Mouse (Mus musculus) adrenal gland, postnatal 36 days (tissue): ENCODE measurements around the gene Mill2. TPM values are rescaled to one million over a fixed set of nuclear protein-coding genes. Genes with fewer than 3 reads are reported as not detected.

Experiments used
- DNase-seq, 2 experiments: peaks; one replicate each; pipeline ENCODE4 v3.0.0; 2021; ENCODE audit warnings: mixed read lengths in 1 of 2
- total RNA-seq, 2 experiments: library from RNA; stranded (reverse); gene quantifications; 2 replicates each; pipeline ENCODE4 v1.2.3; 2021

The Mill2 gene
- total RNA-seq, 2 experiments from 2014 or later: 5.4 to 7.2 TPM

DNA sequence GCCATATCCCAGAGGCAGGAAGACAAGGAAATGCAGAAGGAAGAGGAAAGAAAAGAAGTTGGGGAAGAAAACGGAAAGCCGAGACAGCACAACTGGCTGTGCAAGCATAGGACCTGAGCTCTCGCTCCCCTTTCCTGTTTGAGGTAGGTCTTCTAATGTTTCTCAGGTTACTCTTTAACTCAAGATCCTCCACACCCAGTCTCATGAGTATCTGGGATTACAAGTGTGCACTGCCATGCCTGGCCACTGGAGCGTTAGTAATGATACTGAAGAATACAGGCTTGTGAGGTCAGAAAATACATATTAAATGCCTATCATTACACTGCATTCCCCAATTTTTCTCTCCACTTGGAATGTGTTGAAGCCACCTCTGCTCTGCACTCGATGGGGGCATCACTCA is 35.6 kb downstream of the Mill2 start:
- DNase-seq: no peak

DNA sequence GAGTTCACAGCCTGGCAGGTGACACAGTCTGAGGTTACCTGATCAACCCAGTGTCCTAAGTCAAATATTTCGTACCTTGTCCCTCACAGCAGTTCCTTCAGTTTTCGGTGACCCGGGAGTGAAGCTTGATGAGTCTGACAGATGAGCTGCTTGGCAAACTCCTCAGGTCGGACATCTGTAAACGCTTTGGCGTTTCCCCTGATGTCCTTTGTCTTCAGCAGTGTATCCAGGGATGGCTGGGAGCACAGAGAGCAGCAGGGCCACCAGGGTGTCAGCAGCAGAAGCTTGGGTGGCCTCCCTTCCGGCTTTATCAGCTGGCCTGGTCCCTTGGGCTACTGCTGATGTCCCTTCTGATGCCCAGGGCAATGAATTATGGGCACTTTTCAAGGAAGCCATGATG is 38.9 kb downstream of the Mill2 start:
- DNase-seq: no peak

DNA sequence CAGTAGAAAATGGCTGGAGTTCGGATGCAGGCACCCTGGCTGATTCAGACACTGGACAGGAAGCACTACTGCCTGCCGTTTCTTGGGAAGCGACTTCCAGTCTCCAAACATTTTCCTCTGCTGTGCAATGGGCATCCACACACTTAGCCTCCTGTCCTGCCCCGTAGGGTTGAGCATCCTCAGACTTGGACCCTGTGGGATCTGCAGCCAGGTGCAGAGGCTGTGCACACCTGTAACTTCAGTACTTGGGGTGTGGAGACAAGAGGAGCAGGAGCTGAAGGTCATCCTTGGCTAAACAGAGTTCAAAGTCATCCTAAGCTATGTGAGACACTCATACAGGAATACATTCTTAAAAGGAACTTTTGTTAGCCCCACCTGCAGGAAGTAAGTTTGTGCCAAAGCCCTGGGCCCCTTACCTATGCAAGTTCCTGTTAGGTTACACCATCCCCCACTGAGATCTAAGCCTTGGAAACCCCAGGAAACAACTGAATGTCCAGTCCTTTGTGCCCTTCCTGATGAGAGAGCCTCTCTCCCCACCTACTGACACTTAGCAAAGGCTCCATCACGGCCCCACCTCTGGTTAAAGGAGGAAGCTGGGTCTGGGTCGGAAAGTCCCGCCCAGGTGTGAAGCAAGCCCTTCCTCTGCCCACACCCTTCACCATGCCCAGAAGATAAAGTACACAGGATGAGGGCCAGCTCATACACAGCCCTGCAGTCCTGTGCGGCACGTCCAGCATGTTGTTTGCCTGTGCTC is 44.4 kb downstream of the Mill2 start:
- no peak for DNase-seq

DNA sequence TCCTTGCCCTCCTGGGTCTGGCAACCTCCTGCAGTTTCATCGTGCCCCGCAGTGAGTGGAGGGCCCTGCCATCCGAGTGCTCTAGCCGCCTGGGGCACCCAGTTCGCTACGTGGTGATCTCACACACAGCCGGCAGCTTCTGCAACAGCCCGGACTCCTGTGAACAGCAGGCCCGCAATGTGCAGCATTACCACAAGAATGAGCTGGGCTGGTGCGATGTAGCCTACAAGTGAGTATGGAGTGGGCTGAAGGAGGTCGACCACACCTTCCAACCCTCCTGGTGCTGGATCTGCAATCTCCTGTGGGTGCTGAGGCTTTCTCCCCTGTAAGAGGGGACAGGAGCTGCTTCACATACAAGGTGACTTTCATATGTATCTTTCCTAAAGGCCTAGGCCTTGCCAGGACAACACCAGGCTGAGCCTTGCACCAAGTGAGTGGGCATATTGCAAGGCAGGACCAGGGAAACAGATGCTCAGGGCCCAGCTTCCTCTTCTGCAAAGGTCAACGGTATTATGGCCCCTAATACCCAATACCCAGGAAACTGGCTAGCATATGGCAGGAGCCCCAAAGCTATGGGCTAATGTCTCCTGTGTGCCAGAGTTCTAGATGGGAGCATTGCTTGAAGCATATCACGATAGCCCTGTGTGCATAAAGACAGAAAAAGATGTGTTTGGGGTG is 45.1 kb downstream of the Mill2 start:
- no peak for DNase-seq

DNA sequence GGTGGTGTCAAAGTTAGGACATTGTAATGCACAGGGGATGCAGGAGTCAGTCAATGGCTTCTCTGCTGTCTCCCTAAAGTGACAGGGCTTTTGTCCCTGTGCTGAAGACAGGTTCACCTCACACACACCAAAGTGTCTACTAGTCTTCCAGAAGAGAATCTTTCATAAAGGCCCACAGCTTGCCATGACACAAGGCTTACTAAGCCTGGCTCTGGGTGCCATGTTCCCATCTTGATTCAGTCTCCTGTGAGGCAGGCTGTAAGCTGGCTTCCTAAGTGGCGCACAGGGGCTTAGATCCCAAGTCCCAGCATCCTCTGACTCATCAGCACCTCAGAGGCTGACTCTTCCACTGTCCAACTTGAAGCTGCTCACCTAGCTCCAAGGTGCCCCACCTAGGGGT is 47.2 kb downstream of the Mill2 start:
- DNase-seq: no peak

DNA sequence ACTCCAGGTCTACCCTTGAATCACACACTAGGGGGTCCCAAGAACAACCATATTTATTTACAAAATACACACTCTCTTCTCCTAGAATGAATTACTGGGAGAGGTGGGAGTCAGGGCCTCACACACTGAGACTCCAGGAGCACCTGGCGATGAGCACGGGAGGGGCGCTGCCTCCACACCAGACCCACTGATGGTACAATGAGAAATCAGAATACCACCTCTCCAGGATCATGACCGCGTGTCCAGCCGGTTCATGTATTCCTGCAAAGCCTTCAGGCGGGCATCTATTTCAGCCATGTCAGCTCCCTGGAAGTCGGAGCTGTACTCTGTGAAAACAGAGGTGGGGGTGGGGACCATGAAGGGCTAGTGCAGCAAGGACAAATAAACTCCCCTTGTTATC is 51.1 kb downstream of the Mill2 start:
- DNase-seq: no peak

DNA sequence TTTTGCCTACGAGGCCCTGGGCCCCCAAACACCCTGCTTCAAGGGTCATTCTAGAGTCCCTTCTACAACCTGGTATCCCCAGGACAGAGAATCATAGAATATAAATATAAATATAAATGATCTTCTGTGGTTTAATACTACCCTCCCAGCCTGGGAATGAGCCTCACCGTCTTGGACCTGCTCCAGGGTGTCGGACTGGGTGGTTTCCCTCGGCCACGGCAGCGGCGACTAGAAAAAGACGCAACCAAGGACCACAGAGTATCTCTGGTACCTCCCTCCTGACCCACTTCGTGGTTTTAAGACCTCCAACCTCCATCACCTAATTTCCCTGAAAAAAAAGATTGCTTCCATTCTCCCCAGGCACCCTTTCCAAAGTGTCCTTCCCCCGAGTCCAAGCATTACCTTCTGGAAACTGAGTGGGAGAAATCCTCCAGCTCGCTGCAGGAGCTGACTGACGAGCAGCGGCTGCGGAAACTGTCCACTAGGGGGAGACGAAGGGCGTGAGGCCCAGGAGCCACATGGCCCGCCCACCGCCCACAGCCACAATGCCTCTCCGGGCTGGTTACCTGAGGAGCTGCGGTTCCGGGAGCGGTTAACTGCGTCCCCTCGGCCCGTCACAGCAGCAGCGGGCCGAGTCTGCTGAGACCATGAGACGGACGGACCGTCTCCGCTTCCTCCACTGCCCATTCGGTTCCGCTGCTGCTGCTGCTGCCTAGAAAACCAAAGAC is 52.3 kb downstream of the Mill2 start:
- peak; percentile 89 to 92 for DNase-seq

DNA sequence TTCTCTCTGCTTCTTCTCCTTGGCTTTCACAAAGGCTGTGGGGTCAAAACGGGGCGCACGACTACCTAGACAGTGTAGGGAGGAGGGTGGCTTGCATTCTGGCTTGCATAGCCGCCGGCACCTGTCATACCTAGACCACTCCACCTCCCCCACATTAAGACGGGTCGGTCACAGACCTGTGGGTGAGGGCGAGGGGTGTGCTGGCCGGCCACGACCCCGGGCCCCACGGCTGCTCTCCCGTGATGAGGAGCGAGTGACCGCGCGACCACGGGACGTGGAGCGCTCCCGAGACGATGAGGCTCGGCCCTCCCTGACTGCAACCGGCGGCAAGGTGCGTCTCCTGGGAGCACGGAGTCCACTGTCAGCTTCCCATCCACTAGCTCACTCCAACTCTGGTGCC is 53.2 kb downstream of the Mill2 start:
- DNase-seq: no peak

DNA sequence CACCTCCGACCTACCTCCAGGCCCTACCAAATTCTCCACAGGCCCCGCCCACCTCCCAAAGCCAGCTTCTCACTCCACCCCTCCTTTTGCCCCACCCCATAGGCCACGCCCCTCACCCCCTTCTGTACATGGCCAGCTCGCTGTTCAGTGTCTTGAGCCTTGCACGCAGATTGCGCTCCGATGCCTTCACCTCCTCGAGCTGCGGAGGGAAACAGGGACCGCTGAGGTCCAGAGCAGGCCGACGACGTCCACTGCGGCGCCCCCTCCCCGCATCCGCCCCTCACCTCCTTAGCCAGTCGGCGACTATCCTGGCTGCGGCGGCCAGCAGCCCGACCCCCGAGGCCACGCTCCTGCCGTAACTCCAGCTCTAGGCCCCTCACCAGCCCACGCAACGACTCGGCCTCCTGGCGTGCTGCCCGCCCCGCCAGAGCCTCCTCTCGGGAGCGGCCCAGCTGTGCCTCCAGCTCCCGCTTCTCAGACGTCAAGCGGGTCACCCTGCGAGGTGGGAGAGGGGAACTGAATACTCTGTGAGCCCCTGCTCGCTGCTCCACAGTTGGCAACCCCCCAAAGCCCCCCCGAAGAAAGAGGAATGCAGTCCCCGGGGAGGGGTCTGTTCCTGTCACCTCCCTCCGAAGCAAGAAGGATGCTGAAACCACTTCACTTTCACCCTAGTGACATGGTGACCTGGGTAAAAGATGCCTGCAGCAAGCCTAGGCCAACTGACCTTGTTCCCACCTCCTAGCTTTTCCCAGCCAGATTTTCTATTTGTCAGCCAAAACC is 54.1 kb downstream of the Mill2 start:
- DNase-seq: peak; percentile 75 to 89

DNA sequence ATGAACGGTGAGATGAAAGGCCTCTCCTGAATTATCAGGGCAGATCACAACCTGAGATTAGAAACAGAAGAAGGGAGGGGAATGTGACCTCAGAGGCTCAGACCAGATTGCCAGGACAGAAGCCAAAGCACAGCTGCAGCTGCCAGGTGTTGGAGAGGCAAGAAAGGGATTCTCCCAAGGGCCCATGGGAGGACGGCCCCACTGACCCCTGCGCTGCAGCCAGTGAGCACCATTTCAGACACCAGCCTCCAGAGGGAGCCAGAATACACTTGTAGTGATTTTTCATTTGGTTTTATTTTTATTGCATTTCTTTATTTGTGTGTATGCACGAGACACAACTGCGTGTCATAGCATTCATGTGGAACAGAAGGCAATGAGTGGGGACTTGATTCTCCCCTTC is 56.8 kb downstream of the Mill2 start:
- DNase-seq: peak; percentile 32 to 68

DNA sequence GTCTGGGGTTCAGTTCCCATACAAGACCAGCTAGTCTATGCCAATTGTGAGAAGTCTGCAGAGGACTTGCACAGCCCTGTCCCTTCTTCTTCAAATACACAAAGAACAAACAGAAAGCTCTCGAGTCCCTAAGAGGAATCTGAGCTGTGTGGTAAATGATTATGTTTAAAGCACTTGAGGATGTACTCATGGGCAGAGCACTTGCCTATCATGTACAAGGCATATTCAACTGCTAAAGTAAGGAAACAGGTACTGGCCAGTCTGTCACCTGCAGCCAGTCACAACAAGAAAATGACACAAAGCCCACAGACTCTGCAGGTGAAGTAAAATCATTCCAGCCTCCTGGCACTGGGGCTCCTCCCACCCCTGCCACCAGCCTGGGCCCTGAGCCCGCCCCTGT is 60.7 kb downstream of the Mill2 start:
- DNase-seq: no peak

DNA sequence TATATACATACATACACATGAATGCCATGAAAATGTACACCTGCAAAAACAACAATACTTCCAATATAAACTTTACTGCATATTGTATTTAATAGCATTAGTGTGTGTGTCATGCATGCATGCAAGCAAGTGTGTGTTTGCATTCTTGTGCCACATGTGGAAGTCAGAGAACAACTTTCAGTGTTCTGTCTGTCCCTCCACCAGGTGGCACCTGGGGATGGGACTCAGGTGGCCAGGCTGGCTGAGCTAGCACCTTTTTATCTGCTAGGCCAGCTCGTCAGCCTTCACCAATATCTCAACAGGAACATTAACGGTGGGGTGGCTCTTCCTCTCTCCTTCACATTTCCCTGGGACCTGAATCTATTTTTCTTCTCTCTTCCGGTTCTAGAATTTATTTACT is 62.7 kb downstream of the Mill2 start:
- no peak for DNase-seq

DNA sequence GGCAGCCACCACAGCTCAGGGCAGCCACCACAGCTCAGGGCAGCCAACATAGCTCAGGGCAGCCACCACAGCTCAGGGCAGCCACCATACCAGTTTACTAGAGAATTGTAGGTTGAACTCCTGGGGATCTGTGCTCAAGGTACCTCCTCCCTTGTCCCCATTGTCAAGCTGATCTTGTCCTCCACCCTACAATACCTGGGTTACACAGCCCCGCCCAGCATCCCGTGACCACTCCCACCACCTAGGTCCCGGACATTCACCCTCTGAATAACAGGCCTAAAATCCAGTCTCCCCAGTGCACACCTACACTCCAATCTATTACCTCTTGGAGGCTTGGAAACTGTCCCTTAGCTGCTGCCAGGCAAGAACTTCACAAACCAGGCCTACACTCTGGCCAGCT is 65.2 kb downstream of the Mill2 start:
- DNase-seq: no peak

DNA sequence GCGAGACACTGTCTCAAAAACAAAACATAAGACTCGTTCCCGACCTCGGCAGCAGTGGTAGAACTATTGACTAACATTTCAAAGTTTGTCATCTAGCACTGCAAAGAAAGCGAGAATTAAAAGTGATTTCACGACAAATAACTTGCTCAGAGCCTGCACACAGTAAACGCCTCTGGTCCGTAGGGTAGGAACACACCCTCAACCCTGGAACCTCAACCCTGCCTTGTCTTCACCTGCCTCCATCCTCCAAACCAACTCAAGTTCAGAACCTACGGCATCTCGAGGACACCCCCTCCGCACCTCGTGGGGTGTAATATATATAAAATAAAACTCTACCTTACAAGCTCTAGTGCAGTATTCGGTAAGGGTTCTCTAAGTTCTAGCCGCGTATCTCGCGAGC is 70.0 kb downstream of the Mill2 start:
- no peak for DNase-seq

DNA sequence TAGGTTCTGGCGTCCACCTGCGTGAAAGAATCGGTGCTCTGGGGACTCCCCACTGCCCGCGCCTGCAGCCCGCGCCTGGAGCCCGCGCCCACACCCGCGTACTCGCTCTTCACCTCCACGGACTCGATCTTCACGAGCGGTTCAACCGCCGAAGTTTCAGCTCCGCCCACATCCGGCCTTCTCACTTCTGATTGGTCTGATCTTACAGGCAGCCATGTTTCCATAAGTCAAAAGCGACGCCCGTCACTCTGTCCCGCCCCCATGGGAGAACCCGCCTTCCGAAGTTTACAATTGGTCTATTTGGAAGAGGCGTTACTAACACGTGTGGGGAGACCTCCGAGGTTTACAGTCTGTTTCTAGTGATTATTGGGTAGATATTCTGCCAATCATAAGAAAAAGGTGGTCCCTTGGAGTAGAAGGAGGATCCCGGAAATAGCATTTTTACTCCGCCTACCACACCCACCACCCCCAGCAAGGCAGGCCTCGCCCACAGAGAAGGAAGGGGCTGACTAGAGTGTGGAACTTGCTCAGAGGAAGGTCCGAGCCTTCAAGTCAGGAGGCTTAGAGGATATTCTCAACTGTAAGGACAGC is 70.6 kb downstream of the Mill2 start, which contains the start of gene Ccdc61:
Ccdc61 (minus strand) TSS at position 175 of the 591 bp plus-strand sequence.
- peak; percentile 94 to 96 for DNase-seq

Other genes starting within 250 kb of the Mill2 start
- gene Psg23, start 223.5 kb upstream of the Mill2 start, total RNA-seq: not detected
- gene Psg21, start 183.2 kb upstream of the Mill2 start, total RNA-seq: not detected
- gene Psg20, start 153.8 kb upstream of the Mill2 start, total RNA-seq: not detected
- not detected for gene Psg22, start 121.9 kb upstream of the Mill2 start, total RNA-seq
- not detected for gene Psg19, start 41.4 kb upstream of the Mill2 start, total RNA-seq
- gene Psg17, start 18.4 kb upstream of the Mill2 start, total RNA-seq: not detected
- 1 to 10 TPM in 1 of 2 experiments, under 1 TPM in 1; 0.56 to 1.3 TPM for gene Pglyrp1, start 31.4 kb downstream of the Mill2 start, total RNA-seq
- gene Ccdc61, start 70.4 kb downstream of the Mill2 start, total RNA-seq: 10 to 100 TPM; 11.5 to 12.1 TPM
- 1 to 10 TPM; 3.7 to 5.4 TPM for gene Nova2, start 85.9 kb downstream of the Mill2 start, total RNA-seq
- not detected for gene Nanos2, start 147.4 kb downstream of the Mill2 start, total RNA-seq
- 10 to 100 TPM; 10.3 to 12.2 TPM for gene Mypop, start 151.3 kb downstream of the Mill2 start, total RNA-seq
- 10 to 100 TPM; 47.0 to 47.5 TPM for gene Irf2bp1, start 164.1 kb downstream of the Mill2 start, total RNA-seq
- gene Foxa3, start 183.6 kb downstream of the Mill2 start, total RNA-seq: not detected
- 100 to 1,000 TPM in 1 of 2 experiments, 10 to 100 TPM in 1; 88.7 to 102 TPM for gene Sympk, start 184.4 kb downstream of the Mill2 start, total RNA-seq
- not detected for gene Rsph6a, start 214.7 kb downstream of the Mill2 start, total RNA-seq
- gene Dmwd, start 236.3 kb downstream of the Mill2 start, total RNA-seq: 10 to 100 TPM; 53.8 to 57.1 TPM
- 100 to 1,000 TPM in 1 of 2 experiments, 10 to 100 TPM in 1; 81.5 to 110 TPM for gene Dmpk, start 243.9 kb downstream of the Mill2 start, total RNA-seq